Mouse (Mus musculus) G1E (cell line): Measurements from ENCODE around the gene Cdkal1.

ENCODE experiments used
- CTCF ChIP-seq: IDR thresholded peaks from 2 replicates; pipeline ENCODE4 v1.5.1; 2012; ENCODE audit warnings: low read depth, low read length, inconsistent platforms, mixed read lengths
- GATA1 ChIP-seq: IDR thresholded peaks from 2 replicates; pipeline ENCODE4 v1.6.1; 2012; ENCODE audit warnings: borderline replicate concordance, low read length, inconsistent platforms, mixed read lengths
- POLR2AphosphoS5 ChIP-seq: IDR thresholded peaks from 2 replicates; pipeline ENCODE4 v1.6.1; 2012; ENCODE audit warnings: low read depth, low read length, inconsistent platforms; ENCODE audit not compliant: insufficient replicate concordance
- TAL1 ChIP-seq: conservative IDR thresholded peaks from 2 replicates; pipeline ENCODE4 v1.6.1; 2012; ENCODE audit warnings: low read depth, low read length, inconsistent platforms, mixed read lengths

- no peak for TF ChIP-seq CTCF
- no peak for TF ChIP-seq TAL1
- TF ChIP-seq GATA1, result no peak
- TF ChIP-seq POLR2AphosphoS5, result no peak
Measured at GRCm38 (mm10) chr13:29194946-29195345, 660.5 kb downstream of the Cdkal1 start.
